Mouse (Mus musculus) hindbrain, embryonic 15.5 days (tissue): ENCODE measurements around the gene Hist1h1c. TPM values are rescaled to one million over a fixed set of nuclear protein-coding genes. Genes with fewer than 3 reads are reported as not detected.
"Not testable (repeated sequence)": the region's sequence is repeated elsewhere in the genome, so short reads cannot be mapped to it uniquely, and the experiment has no call there.

Experiments used
- ATAC-seq: fragments of 200-750 bp; cut with Nextera tagmentation; 2 replicates; pipeline ENCODE4 v1.8.0; 2017; ENCODE audit warnings: low read depth, moderate number of reproducible peaks, moderate TSS enrichment; ENCODE audit not compliant: low FRiP score
- H3K27ac ChIP-seq: fragments of 300-500 bp; sonication (generic); replicated peaks from 2 replicates; pipeline ENCODE4 v1.5.1; 2015; ENCODE audit warnings: mild to moderate bottlenecking, inconsistent platforms
- H3K27me3 ChIP-seq: fragments of 300-500 bp; sonication (generic); 2 replicates; pipeline ENCODE4 v1.6.1; 2015; ENCODE audit warnings: control low read depth, inconsistent platforms
- H3K36me3 ChIP-seq: fragments of 300-500 bp; sonication (generic); 2 replicates; pipeline ENCODE4 v1.6.1; 2015; ENCODE audit warnings: control low read depth, inconsistent platforms
- H3K4me1 ChIP-seq: fragments of 300-500 bp; sonication (generic); replicated peaks from 2 replicates; pipeline ENCODE4 v1.6.1; 2015; ENCODE audit warnings: control low read depth, inconsistent platforms
- H3K4me2 ChIP-seq: fragments of 300-500 bp; sonication (generic); 2 replicates; pipeline ENCODE4 v1.6.1; 2015; ENCODE audit warnings: moderate library complexity, mild to moderate bottlenecking, inconsistent platforms
- H3K4me3 ChIP-seq: fragments of 300-500 bp; sonication (generic); 2 replicates; pipeline ENCODE4 v1.5.1; 2015; ENCODE audit warnings: mild to moderate bottlenecking, inconsistent platforms
- H3K9ac ChIP-seq: fragments of 300-500 bp; sonication (generic); 2 replicates; pipeline ENCODE4 v1.6.1; 2015; ENCODE audit warnings: inconsistent platforms
- H3K9me3 ChIP-seq: fragments of 300-500 bp; sonication (generic); 2 replicates; pipeline ENCODE4 v1.6.1; 2016; ENCODE audit warnings: control low read depth, inconsistent platforms
- WGBS: fragments of 180-500 bp; shearing (Covaris S2); methylation state at CpG from one replicate; pipeline ENCODE4 v1.1.7; 2015; 5-methylcytosine and 5-hydroxymethylcytosine counted together
- polyA plus RNA-seq: library from polyadenylated mRNA; unstranded; fragments of >200 nt; fragmentation: Nextera tagmentation; extraction: Ambion mirVana; gene quantifications from 2 replicates; pipeline ENCODE4 v1.2.1, GENCODE M21; 2015

Gene Hist1h1c
- polyA plus RNA-seq, 1 experiment from 2014 or later, result 7.7 TPM

DNA sequence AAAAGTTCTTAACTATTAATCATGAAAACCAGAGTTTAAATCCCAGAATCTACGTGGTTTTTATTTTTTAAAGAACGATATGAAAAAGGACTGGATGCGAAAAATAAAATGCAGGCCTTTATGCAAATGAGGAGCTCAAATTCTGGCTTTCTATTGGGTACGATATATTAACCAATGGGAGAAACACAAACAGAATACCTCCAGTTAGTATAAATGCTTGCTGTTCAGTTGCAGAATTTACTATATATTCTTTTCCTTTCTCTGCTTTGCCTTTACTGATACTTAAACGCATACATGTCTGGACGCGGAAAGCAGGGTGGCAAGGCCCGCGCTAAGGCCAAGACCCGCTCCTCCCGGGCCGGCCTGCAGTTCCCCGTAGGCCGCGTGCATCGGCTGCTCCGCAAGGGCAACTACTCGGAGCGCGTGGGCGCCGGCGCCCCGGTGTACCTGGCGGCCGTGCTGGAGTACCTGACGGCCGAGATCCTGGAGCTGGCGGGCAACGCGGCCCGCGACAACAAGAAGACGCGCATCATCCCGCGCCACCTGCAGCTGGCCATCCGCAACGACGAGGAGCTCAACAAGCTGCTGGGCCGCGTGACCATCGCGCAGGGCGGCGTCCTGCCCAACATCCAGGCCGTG, 12.3 kb downstream of the Hist1h1c start, which contains the start of gene Hist1h2ab:
Hist1h2ab (plus strand) TSS at position 288 of the 639 bp plus-strand sequence.
- H3K4me1 ChIP-seq, result peaks cover 23% of the 10 kb centered on the region
- not testable (repeated sequence) for H3K9me3 ChIP-seq, H3K36me3 ChIP-seq, H3K27me3 ChIP-seq
- H3K4me3 ChIP-seq, result peak within 1 kb of the TSS; percentile 45
- peak within 1 kb of the TSS; percentile 87 for H3K4me2 ChIP-seq
- H3K27ac ChIP-seq, result peak within 1 kb of the TSS; percentile 94
- peak; percentile 70 for ATAC-seq
- H3K9ac ChIP-seq, result peak within 1 kb of the TSS; percentile 46
- WGBS, result under 1% methylated on average over 32 of the region's 47 CpGs

DNA sequence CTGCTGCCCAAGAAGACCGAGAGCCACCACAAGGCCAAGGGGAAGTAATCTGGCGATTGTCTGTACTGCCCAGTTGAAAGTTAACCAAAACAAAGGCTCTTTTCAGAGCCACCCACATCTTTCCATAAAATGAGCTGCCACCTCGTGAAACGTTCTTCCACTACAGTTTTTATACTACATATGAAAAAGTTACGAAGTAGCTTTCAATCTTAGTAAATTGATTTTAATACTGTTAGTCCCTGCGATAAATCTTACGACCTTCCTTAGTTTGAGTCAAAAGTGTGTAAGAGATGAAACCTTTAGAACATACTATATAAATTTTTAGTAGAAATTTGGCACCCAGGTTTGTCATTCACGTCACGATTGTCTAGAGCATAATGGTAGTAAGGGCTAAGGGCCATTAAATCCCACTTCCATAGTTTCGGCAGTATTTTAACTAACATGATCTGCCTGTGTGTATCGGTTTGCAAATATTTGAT, 12.9 kb downstream of the Hist1h1c start:
- Histone ChIP-seq H3K9me3 (no peaks in the 10 kb centered on the region), H3K27ac (peak overlapping the region; percentile 94), H3K4me1 (peaks cover 23% of the 10 kb centered on the region), H3K9ac (peak overlapping the region; percentile 46), H3K4me2 (peak overlapping the region; percentile 87), H3K36me3 (no peaks in the 10 kb centered on the region), H3K27me3 (no peaks in the 10 kb centered on the region), H3K4me3 (peak overlapping the region; percentile 45)
- ATAC-seq, result no peak
- WGBS, result 1% methylated on average over 11 of the region's 11 CpGs

DNA sequence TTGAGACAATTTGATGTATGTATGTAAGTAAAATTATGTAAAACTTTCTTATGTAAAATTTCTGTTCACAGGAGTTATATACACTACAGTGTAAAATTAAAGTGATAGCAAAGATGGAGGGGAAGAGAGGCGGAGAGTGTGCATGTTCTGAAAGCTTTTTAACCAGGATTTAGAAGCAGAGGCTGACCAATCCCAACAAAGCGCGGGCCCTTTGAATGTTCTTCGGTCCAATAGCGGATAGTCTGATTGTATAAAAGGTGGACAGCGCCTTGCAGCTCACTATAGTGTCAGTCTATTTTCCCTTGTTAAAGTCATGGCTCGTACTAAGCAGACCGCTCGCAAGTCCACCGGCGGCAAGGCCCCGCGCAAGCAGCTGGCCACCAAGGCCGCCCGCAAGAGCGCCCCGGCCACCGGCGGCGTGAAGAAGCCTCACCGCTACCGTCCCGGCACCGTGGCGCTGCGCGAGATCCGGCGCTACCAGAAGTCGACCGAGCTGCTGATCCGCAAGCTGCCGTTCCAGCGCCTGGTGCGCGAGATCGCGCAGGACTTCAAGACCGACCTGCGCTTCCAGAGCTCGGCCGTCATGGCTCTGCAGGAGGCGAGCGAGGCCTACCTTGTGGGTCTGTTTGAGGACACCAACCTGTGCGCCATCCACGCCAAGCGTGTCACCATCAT, 13.6 kb downstream of the Hist1h1c start, which contains the start of gene Hist1h3b:
Hist1h3b (plus strand) TSS at position 201 of the 675 bp plus-strand sequence.
- peak; percentile 83 for ATAC-seq
- Histone ChIP-seq H3K4me2 (peak within 1 kb of the TSS; percentile 87), H3K27ac (peak within 1 kb of the TSS; percentile 94), H3K4me3 (peak within 1 kb of the TSS; percentile 45), H3K4me1 (peaks cover 21% of the 10 kb centered on the region), H3K9ac (peak within 1 kb of the TSS; percentile 46)
- H3K9me3 ChIP-seq, H3K36me3 ChIP-seq, H3K27me3 ChIP-seq: not testable (repeated sequence)
- WGBS, result 1% methylated on average over 22 of the region's 47 CpGs

DNA sequence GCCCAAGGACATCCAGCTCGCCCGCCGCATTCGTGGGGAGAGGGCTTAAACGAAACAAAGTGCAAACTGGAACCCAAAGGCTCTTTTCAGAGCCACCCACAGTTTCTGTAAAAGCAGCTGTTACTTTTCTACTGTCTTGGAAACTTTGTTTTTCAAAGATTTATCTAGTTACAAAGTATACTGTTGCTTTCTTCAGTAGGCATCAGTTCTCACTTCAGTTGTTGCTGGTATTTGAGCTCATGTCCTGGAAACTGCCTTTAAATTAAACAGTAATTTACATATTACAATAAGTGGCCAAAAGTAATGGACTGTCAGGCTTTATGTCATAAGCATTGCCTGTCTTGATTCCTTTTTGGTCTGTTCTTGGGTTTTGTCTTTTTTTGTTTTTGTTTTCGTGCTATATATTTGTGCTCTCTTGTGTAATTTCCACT, 14.1 kb downstream of the Hist1h1c start:
- WGBS, result 3% methylated on average over 6 of the region's 6 CpGs
- no peaks in the 10 kb centered on the region for H3K9me3 ChIP-seq
- H3K36me3 ChIP-seq, result no peaks in the 10 kb centered on the region
- no peaks in the 10 kb centered on the region for H3K27me3 ChIP-seq
- peaks cover 21% of the 10 kb centered on the region for H3K4me1 ChIP-seq
- peak overlapping the region; percentile 19 for H3K4me3 ChIP-seq
- no peak overlapping the region for H3K27ac ChIP-seq
- 0 out of 2 replicates have a peak overlapping the region, but pooled peaks have one; percentile 19 for H3K9ac ChIP-seq
- H3K4me2 ChIP-seq, result peak overlapping the region; percentile 87
- ATAC-seq, result no peak

DNA sequence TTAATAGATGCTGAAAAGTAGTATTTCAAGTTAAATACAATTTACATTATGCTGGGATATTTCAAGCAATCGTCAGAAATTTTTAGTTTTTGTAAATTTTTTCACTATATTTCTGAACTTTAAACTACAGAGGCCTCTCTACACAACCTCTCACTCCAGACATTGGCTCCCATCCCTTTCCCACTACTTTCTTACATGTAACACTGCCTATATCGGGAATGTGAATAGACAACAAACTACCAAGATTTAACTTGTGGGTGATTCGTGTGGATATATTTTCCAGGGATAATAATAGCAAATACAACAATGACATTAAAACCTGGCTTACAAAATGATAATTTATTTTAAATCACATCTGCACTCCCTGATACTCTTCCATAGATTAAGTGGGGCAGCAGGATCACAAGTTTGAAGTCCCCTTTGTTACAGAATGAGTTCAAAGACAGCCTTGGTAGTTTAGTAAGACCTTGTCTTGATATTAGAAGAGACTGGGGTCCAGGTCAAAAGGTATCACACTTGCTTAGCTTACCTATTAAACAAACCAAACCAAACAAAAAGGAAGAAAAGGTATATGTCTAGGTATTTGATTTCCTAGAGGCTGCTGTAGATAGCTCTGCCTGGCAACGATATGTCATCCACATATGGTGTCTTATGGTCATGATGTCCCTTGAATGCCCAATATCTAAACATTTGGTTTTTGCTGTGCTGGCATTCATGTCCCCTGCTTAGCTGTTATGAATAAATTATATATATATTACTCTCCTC, 14.9 kb downstream of the Hist1h1c start:
- Histone ChIP-seq H3K4me2 (0 out of 2 replicates have a peak overlapping the region, but pooled peaks have one; percentile 87), H3K4me3 (no peak overlapping the region), H3K9ac (no peak overlapping the region), H3K36me3 (no peaks in the 10 kb centered on the region), H3K4me1 (peaks cover 15% of the 10 kb centered on the region), H3K27ac (no peak overlapping the region), H3K9me3 (no peaks in the 10 kb centered on the region), H3K27me3 (no peaks in the 10 kb centered on the region)
- ATAC-seq, result no peak
- WGBS, result 64% methylated on average over 4 of the region's 4 CpGs

DNA sequence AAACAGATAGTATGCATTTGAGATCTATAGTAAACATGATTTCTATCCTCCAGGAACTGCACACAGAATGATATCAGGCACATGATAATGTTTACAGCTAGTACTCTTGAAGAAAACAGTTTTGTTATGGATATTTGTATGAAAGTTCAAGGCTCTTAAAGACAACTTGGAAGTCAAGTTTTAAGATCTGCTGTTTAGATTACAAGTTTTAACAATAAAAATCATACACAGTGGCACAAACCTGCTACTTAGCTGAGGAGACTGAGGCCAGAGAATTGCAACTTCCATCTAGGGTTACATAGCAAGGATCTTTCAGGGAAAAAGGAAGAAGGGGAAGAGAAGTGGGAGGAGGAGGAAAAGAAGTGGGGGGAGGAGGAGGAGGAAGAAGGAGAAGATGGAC, 16.4 kb downstream of the Hist1h1c start:
- no peak overlapping the region for H3K9ac ChIP-seq
- H3K4me1 ChIP-seq, result peaks cover 19% of the 10 kb centered on the region
- no peaks in the 10 kb centered on the region for H3K9me3 ChIP-seq
- no peak overlapping the region for H3K4me2 ChIP-seq
- H3K27me3 ChIP-seq, result no peaks in the 10 kb centered on the region
- H3K36me3 ChIP-seq, result no peaks in the 10 kb centered on the region
- H3K4me3 ChIP-seq, result no peak overlapping the region
- H3K27ac ChIP-seq, result no peak overlapping the region
- no peak for ATAC-seq

DNA sequence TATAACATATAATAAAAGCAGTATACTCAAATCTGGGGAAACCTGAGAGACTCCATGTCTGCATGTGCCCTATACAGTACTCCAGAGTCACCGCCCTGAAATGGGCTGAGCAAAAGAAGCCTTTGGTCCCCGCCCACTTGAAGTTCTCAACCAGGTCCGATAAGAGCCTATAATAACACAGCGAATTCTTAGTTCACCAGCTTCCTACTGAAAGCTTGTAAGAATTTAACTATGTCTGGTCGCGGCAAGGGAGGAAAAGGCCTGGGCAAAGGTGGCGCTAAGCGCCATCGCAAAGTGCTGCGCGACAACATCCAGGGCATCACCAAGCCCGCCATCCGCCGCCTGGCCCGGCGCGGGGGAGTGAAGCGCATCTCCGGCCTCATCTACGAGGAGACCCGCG, 18.2 kb downstream of the Hist1h1c start, which contains the start of gene Hist1h4b:
Hist1h4b (plus strand) TSS at position 224 of the 400 bp plus-strand sequence.
- H3K9me3 ChIP-seq, result no peaks in the 10 kb centered on the region
- H3K27me3 ChIP-seq, result no peaks in the 10 kb centered on the region
- peak within 1 kb of the TSS; percentile 42 for H3K4me3 ChIP-seq
- WGBS, result under 1% methylated on average over 20 of the region's 22 CpGs
- H3K9ac ChIP-seq, result peak within 1 kb of the TSS; percentile 28
- peak within 1 kb of the TSS; percentile 90 for H3K27ac ChIP-seq
- peak; percentile 78 for ATAC-seq
- H3K4me2 ChIP-seq, result peak within 1 kb of the TSS; percentile 73
- H3K36me3 ChIP-seq, result no peaks in the 10 kb centered on the region
- H3K4me1 ChIP-seq, result peaks cover 24% of the 10 kb centered on the region

DNA sequence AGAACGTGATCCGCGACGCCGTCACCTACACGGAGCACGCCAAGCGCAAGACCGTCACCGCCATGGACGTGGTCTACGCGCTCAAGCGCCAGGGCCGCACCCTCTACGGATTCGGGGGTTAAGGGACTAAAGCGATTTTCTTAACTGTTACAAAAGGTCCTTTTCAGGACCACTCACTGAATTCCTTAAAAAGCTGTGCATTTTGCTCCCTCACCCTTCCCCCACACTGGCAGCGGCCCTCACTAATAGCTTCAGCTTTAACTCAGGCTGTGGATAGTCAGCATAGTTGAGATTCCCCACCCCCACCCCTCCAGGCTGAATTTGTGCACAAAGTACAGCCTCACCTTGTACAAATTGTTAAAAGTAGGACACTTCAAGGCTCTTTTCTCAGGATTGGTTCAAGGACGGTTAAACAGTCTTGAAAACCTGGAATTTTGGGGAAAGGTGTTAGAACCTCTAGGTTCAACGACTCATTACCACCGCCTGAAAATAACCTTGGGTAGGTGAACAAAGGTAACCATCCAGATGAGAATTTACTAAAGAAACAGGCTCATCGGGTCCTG, 18.7 kb downstream of the Hist1h1c start:
- no peaks in the 10 kb centered on the region for H3K36me3 ChIP-seq
- H3K4me3 ChIP-seq, result peak overlapping the region; percentile 42
- H3K4me1 ChIP-seq, result peaks cover 25% of the 10 kb centered on the region
- H3K4me2 ChIP-seq, result peak overlapping the region; percentile 73
- H3K27ac ChIP-seq, result peak overlapping the region; percentile 90
- ATAC-seq, result no peak
- no peaks in the 10 kb centered on the region for H3K9me3 ChIP-seq
- 1% methylated on average over 22 of the region's 23 CpGs for WGBS
- no peaks in the 10 kb centered on the region for H3K27me3 ChIP-seq
- H3K9ac ChIP-seq, result peak overlapping the region; percentile 28

DNA sequence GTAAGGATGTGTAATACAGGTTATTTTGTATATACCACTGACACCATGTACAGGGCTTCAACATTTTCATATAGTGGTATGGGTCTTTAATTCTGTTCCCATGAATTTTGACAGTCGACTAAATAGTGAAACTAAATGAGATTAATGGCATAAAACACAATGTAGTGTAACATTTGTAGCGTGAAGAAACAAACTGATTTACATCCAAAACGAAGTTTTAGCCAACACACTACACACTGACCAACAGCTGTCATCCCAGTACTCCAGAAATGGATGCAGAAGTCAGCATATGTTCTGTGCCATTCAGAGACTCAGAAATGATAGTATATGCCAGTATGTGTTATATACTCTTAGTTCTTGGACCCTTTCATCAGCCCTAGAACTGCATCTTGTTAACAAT, 19.3 kb downstream of the Hist1h1c start:
- Histone ChIP-seq H3K4me2 (peak overlapping the region; percentile 73; the same call in 1 of the 2 replicates), H3K4me1 (peaks cover 22% of the 10 kb centered on the region), H3K4me3 (no peak overlapping the region), H3K27me3 (no peaks in the 10 kb centered on the region), H3K36me3 (no peaks in the 10 kb centered on the region), H3K27ac (no peak overlapping the region), H3K9ac (no peak overlapping the region), H3K9me3 (no peaks in the 10 kb centered on the region)
- WGBS, result 49% methylated on average over 3 of the region's 3 CpGs
- ATAC-seq, result no peak

DNA sequence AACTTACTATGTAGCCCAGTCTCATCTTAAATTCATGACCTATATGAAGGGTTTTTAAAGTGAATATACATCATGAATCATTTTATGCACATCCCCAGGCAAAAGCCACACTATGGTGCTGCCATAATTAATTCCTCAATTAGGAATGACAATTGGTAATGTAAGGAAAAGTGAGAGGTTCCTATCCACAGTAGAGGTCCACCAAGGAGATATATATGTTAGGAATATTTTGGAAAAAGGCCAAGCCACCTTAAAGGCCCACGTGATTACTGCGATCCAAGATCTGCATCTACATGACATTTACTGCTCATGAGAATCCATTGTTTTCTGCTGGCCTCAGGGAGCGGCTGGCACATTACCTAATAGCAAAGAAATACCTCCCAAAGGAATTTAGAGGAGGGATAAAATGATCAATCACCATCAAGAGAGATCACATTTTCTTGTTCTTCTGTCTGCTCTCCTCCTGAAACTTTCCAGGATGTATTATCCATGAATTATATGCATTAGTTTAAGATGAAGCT, 20.7 kb downstream of the Hist1h1c start:
- 61% methylated on average over 3 of the region's 3 CpGs for WGBS
- Histone ChIP-seq H3K27ac (no peak overlapping the region), H3K9me3 (no peaks in the 10 kb centered on the region), H3K4me2 (no peak overlapping the region; the same call in 1 of the 2 replicates), H3K4me1 (peaks cover 32% of the 10 kb centered on the region), H3K36me3 (no peaks in the 10 kb centered on the region), H3K27me3 (no peaks in the 10 kb centered on the region), H3K9ac (no peak overlapping the region), H3K4me3 (no peak overlapping the region)
- ATAC-seq, result no peak

DNA sequence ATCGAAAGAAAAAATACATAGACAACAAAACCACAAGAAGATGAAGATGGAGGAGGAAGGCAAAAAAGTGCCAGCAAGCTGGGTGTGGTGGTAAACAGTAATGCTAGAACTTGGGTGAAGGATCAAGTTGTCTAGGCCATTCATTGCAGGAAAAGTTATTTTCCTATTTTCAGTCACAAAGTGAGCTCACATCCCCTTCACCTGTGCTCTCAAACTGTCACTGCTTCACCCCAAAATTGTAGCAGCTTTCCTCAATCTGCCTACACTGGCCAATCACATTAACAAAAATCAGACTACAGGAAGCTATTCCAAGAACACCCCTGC, 21.3 kb downstream of the Hist1h1c start:
- Histone ChIP-seq H3K4me3 (peak overlapping the region; percentile 56), H3K4me2 (peak overlapping the region; percentile 87), H3K27ac (peak overlapping the region; percentile 87; the same call in 1 of the 2 replicates), H3K36me3 (no peaks in the 10 kb centered on the region), H3K9me3 (no peaks in the 10 kb centered on the region), H3K4me1 (peaks cover 37% of the 10 kb centered on the region), H3K9ac (peak overlapping the region; percentile 50; the same call in 1 of the 2 replicates), H3K27me3 (no peaks in the 10 kb centered on the region)
- no peak for ATAC-seq
- 71% methylated on average over 1 of the region's 1 CpGs for WGBS
